Mouse (Mus musculus): Measurements from ENCODE around the gene Ephb1. TPM values are rescaled to one million over a fixed set of nuclear protein-coding genes. Genes with fewer than 3 reads are reported as not detected.

Gene Ephb1
- polyA plus RNA-seq, 1 experiment from 2014 or later = 1.7 TPM

DNA sequence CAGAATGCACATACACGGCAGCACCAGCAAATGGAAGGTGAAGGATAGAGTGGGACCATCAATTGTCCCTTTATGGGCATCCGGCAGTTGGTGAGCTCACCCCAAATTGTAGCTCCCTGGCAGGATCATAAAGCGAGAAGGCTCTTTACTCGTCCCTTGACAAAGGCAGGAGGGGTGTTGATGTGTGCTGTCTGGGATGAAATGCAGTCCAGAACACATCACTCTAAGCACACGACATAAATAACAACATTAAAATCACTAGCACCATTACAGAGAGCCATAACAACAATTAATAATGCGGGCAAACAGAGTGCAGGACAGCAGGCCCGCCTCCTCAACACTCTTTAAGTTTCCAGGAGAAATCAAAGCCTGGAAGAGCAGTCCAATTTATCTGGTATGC is 372.1 kb downstream of the Ephb1 start:
- H3K27ac ChIP-seq (replicated peaks in 1 of 2; ENCODE audit: control insufficient read depth in 1 of 2, insufficient read depth in 1 of 2, low read depth in 2 of 2, low read length in 2 of 2) = no peak overlapping the region
- no peaks in the 10 kb centered on the region for H3K36me3 ChIP-seq (ENCODE audit: control insufficient read depth, insufficient read depth, low read length)
- H3K9me3 ChIP-seq (ENCODE audit: control insufficient read depth, low read length) = no peaks in the 10 kb centered on the region
- H3K4me1 ChIP-seq (ENCODE audit: control insufficient read depth in 2 of 2, insufficient read depth in 2 of 2, low read length in 2 of 2) = no peaks in the 10 kb centered on the region
- H3K4me2 ChIP-seq (ENCODE audit: low read length) = no peak overlapping the region
- ATAC-seq (ENCODE audit: insufficient number of reproducible peaks, insufficient read depth, low FRiP score, low read depth) = no peak
- WGBS = 69% methylated on average over 7 of the region's 7 CpGs
- H3K4me3 ChIP-seq (ENCODE audit: control insufficient read depth in 1 of 2, insufficient read depth in 1 of 2, low read depth in 1 of 2, low read length in 2 of 2) = no peak overlapping the region
- H3K9ac ChIP-seq (ENCODE audit: low read length) = no peak overlapping the region
- peaks cover 5% of the 10 kb centered on the region; the same call in 1 of the 2 replicates for H3K27me3 ChIP-seq (ENCODE audit: control insufficient read depth, insufficient read depth, low read length)

DNA sequence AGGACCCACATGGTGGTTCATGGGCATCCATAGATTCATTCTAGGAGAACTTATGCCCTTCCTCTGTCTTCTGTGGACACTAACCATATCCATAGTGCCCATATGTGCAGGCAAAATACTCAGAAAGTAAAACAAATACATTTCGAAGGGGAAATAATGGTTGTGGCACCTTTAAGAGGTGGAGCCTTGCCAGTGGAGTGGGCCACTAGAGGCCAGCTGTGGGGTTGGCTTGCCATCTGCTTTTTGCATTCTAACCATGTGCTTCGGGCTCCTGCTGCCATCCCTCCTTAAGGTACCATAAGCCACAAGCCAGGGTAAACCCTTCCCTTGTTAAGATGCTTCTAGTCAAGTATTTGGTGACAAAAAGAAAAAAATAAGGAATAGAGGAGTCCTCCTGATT is 373.3 kb downstream of the Ephb1 start:
- 82% methylated on average over 2 of the region's 2 CpGs for WGBS
- H3K4me1 ChIP-seq (ENCODE audit: control insufficient read depth in 2 of 2, insufficient read depth in 2 of 2, low read length in 2 of 2) = no peaks in the 10 kb centered on the region
- ATAC-seq (ENCODE audit: insufficient number of reproducible peaks, insufficient read depth, low FRiP score, low read depth) = no peak

DNA sequence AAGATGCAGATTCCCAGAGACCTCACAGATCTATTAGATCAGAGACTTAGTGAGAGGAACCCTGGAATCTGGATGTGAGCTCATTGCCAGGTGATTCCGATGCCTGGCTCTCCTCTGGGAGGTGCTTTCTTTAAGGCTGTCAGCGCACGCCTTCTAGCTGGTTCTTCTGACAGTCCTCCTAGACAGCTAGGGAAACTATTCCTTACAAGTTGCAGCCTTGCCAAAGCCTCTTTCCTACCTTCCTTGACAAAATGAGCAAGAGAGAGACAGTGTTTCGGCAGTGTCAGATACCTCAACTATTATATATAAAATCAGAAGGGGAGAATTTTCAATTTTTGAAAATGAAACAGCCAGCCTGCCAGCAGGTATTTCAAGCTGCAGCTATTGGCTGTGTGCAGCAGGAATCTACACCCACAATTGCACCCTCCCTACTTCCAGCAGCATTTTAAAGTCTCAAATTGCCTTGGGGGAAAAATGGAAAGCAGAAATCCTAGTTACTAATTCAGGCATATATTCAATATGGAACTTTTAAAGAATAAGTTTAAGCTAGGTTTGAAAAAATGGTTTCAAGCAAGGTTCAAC is 377.5 kb downstream of the Ephb1 start:
- no peak overlapping the region for H3K4me3 ChIP-seq (ENCODE audit: control insufficient read depth in 1 of 2, insufficient read depth in 1 of 2, low read depth in 1 of 2, low read length in 2 of 2)
- H3K36me3 ChIP-seq (ENCODE audit: control insufficient read depth, insufficient read depth, low read length) = no peaks in the 10 kb centered on the region
- H3K9ac ChIP-seq (ENCODE audit: low read length) = no peak overlapping the region
- no peak overlapping the region for H3K4me2 ChIP-seq (ENCODE audit: low read length)
- no peaks in the 10 kb centered on the region for H3K27me3 ChIP-seq (ENCODE audit: control insufficient read depth, insufficient read depth, low read length)
- no peaks in the 10 kb centered on the region for H3K4me1 ChIP-seq (ENCODE audit: control insufficient read depth in 2 of 2, insufficient read depth in 2 of 2, low read length in 2 of 2)
- 81% methylated on average over 4 of the region's 4 CpGs for WGBS
- H3K27ac ChIP-seq (replicated peaks in 1 of 2; ENCODE audit: control insufficient read depth in 1 of 2, insufficient read depth in 1 of 2, low read depth in 2 of 2, low read length in 2 of 2) = no peak overlapping the region
- no peak for ATAC-seq (ENCODE audit: insufficient number of reproducible peaks, insufficient read depth, low FRiP score, low read depth)
- no peaks in the 10 kb centered on the region for H3K9me3 ChIP-seq (ENCODE audit: control insufficient read depth, low read length)

More for the DNA sequence above, 373.3 kb downstream of the Ephb1 start:
- Histone ChIP-seq H3K4me3 (ENCODE audit: control insufficient read depth in 1 of 2, insufficient read depth in 1 of 2, low read depth in 1 of 2, low read length in 2 of 2) (no peak overlapping the region), H3K9me3 (ENCODE audit: control insufficient read depth, low read length) (no peaks in the 10 kb centered on the region), H3K4me2 (ENCODE audit: low read length) (no peak overlapping the region), H3K36me3 (ENCODE audit: control insufficient read depth, insufficient read depth, low read length) (no peaks in the 10 kb centered on the region), H3K9ac (ENCODE audit: low read length) (no peak overlapping the region), H3K27me3 (ENCODE audit: control insufficient read depth, insufficient read depth, low read length) (no peaks in the 10 kb centered on the region), H3K27ac (replicated peaks in 1 of 2; ENCODE audit: control insufficient read depth in 1 of 2, insufficient read depth in 1 of 2, low read depth in 2 of 2, low read length in 2 of 2) (no peak overlapping the region)

DNA sequence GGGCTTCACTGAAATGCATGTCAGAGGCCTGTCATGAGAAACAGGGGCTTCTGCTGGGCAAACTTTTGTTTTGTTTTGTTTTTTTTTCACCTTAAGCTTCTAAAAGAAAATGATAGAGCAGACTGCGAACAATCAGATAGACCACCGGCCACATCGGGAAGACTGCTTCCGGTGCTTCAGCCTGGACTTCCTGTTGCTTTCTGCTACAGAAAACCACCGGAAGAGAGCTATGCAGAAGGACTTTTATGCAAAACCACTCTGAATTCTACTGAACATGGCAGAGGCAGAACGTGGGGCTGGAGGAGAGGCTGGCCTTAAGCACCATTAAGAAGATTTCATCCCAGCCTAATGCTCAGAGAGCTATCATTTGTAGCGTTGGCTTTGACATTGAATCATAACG is 382.2 kb downstream of the Ephb1 start:
- no peak for ATAC-seq (ENCODE audit: insufficient number of reproducible peaks, insufficient read depth, low FRiP score, low read depth)
- Histone ChIP-seq H3K4me2 (ENCODE audit: low read length) (no peak overlapping the region), H3K9me3 (ENCODE audit: control insufficient read depth, low read length) (no peaks in the 10 kb centered on the region), H3K36me3 (ENCODE audit: control insufficient read depth, insufficient read depth, low read length) (no peaks in the 10 kb centered on the region), H3K27ac (replicated peaks in 1 of 2; ENCODE audit: control insufficient read depth in 1 of 2, insufficient read depth in 1 of 2, low read depth in 2 of 2, low read length in 2 of 2) (no peak overlapping the region), H3K4me1 (ENCODE audit: control insufficient read depth in 2 of 2, insufficient read depth in 2 of 2, low read length in 2 of 2) (no peaks in the 10 kb centered on the region; a peak in 1 of 4 replicates), H3K27me3 (ENCODE audit: control insufficient read depth, insufficient read depth, low read length) (no peaks in the 10 kb centered on the region), H3K9ac (ENCODE audit: low read length) (no peak overlapping the region), H3K4me3 (ENCODE audit: control insufficient read depth in 1 of 2, insufficient read depth in 1 of 2, low read depth in 1 of 2, low read length in 2 of 2) (no peak overlapping the region)
- WGBS = 59% methylated on average over 8 of the region's 8 CpGs

DNA sequence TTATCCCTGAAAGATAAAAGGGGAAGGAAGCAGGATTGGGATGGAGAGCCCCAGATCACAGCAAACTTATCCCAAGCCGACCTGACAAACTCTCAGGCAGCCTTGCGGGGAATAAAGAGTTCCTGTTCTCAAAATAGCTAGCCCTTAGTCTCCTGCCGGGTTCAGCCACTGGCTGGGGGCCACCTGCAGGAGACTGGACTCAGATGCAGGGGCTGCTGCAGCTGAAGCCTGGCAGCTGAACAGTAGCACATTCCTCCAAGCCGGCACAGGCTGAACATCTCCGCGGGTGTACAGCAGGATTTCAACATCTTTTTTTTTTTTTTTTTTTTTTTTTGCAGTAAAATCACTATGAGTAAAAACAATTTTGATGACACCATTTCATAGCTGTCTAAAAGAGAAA is 382.7 kb downstream of the Ephb1 start:
- no peaks in the 10 kb centered on the region for H3K27me3 ChIP-seq (ENCODE audit: control insufficient read depth, insufficient read depth, low read length)

DNA sequence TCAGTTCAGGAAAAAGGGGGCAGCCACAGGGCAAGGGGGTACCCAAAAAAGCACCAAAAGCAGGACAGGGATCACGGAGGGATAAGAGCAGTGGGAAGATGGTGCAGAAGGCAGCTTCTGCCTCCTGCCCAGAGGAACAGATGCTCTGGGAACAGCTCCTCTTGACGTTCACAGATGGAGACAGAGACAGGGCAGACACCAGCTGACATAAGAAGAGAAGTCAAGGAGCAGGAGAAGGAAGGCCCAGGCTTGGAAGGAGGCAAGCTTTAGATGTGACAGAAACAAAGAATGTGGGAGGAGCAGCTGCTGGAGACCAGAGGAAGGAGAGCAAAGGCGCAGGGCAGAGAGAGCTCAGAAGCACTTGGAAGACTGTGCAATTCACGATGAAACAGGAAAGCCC is 398.3 kb downstream of the Ephb1 start:
- Histone ChIP-seq H3K4me3 (ENCODE audit: control insufficient read depth in 1 of 2, insufficient read depth in 1 of 2, low read depth in 1 of 2, low read length in 2 of 2) (no peak overlapping the region), H3K4me1 (ENCODE audit: control insufficient read depth in 2 of 2, insufficient read depth in 2 of 2, low read length in 2 of 2) (no peaks in the 10 kb centered on the region), H3K27me3 (ENCODE audit: control insufficient read depth, insufficient read depth, low read length) (no peaks in the 10 kb centered on the region), H3K36me3 (ENCODE audit: control insufficient read depth, insufficient read depth, low read length) (no peaks in the 10 kb centered on the region), H3K27ac (replicated peaks in 1 of 2; ENCODE audit: control insufficient read depth in 1 of 2, insufficient read depth in 1 of 2, low read depth in 2 of 2, low read length in 2 of 2) (no peak overlapping the region), H3K9me3 (ENCODE audit: control insufficient read depth, low read length) (no peaks in the 10 kb centered on the region), H3K4me2 (ENCODE audit: low read length) (no peak overlapping the region), H3K9ac (ENCODE audit: low read length) (no peak overlapping the region)
- 47% methylated on average over 4 of the region's 4 CpGs for WGBS
- no peak for ATAC-seq (ENCODE audit: insufficient number of reproducible peaks, insufficient read depth, low FRiP score, low read depth)

More for the DNA sequence above, 382.7 kb downstream of the Ephb1 start:
- H3K27ac ChIP-seq (replicated peaks in 1 of 2; ENCODE audit: control insufficient read depth in 1 of 2, insufficient read depth in 1 of 2, low read depth in 2 of 2, low read length in 2 of 2) = no peak overlapping the region
- no peak overlapping the region for H3K4me2 ChIP-seq (ENCODE audit: low read length)
- 14% methylated on average over 6 of the region's 6 CpGs for WGBS
- H3K9me3 ChIP-seq (ENCODE audit: control insufficient read depth, low read length) = no peaks in the 10 kb centered on the region
- no peak for ATAC-seq (ENCODE audit: insufficient number of reproducible peaks, insufficient read depth, low FRiP score, low read depth)
- H3K9ac ChIP-seq (ENCODE audit: low read length) = no peak overlapping the region
- no peaks in the 10 kb centered on the region for H3K36me3 ChIP-seq (ENCODE audit: control insufficient read depth, insufficient read depth, low read length)
- no peaks in the 10 kb centered on the region; a peak in 1 of 4 replicates for H3K4me1 ChIP-seq (ENCODE audit: control insufficient read depth in 2 of 2, insufficient read depth in 2 of 2, low read length in 2 of 2)
- no peak overlapping the region for H3K4me3 ChIP-seq (ENCODE audit: control insufficient read depth in 1 of 2, insufficient read depth in 1 of 2, low read depth in 1 of 2, low read length in 2 of 2)

DNA sequence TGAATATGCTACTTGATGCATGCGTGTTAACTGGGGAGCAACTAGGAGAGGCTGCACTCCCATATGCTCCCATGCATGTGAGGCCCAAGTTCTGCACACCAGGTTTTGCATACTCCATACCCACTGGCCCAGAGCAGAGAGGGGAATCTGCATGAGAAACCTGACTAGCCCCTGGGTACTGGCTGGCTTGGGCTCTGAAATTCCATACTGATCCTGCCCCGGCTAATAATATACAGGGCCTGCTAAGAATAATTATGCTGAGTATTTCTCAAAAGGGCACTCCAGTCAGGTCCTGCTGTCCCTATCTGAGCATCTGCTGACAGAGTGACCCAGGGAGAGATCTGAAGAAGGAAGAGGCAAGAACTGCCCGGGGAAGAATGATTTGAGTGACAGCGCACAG is 400.0 kb downstream of the Ephb1 start:
- H3K9me3 ChIP-seq (ENCODE audit: control insufficient read depth, low read length) = no peaks in the 10 kb centered on the region
- ATAC-seq (ENCODE audit: insufficient number of reproducible peaks, insufficient read depth, low FRiP score, low read depth) = no peak
- no peak overlapping the region for H3K27ac ChIP-seq (replicated peaks in 1 of 2; ENCODE audit: control insufficient read depth in 1 of 2, insufficient read depth in 1 of 2, low read depth in 2 of 2, low read length in 2 of 2)
- H3K36me3 ChIP-seq (ENCODE audit: control insufficient read depth, insufficient read depth, low read length) = no peaks in the 10 kb centered on the region
- H3K4me3 ChIP-seq (ENCODE audit: control insufficient read depth in 1 of 2, insufficient read depth in 1 of 2, low read depth in 1 of 2, low read length in 2 of 2) = no peak overlapping the region
- H3K9ac ChIP-seq (ENCODE audit: low read length) = no peak overlapping the region
- H3K27me3 ChIP-seq (ENCODE audit: control insufficient read depth, insufficient read depth, low read length) = no peaks in the 10 kb centered on the region
- no peaks in the 10 kb centered on the region for H3K4me1 ChIP-seq (ENCODE audit: control insufficient read depth in 2 of 2, insufficient read depth in 2 of 2, low read length in 2 of 2)
- 70% methylated on average over 4 of the region's 4 CpGs for WGBS
- no peak overlapping the region for H3K4me2 ChIP-seq (ENCODE audit: low read length)

DNA sequence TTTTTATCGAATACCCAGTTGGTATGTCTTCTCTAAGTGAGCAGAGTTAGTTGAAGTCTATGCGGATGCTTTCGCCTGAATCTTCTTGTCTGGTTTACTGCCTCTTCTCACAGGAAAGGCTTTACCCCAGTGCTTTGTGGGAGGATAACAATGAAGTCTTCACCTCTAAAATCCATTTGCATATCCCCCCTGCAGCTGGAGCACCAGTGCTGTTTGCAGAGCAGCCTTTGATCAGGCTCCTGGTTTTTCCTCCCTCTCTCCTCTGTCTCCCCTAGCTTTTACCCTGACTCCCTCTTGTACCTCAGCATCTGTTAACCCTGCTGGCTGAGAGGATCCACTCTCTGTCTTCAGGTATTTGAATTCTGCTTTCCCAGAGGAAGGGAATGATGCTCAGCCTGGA is 404.4 kb downstream of the Ephb1 start:
- no peak overlapping the region for H3K9ac ChIP-seq (ENCODE audit: low read length)
- no peak overlapping the region for H3K4me2 ChIP-seq (ENCODE audit: low read length)
- no peaks in the 10 kb centered on the region for H3K9me3 ChIP-seq (ENCODE audit: control insufficient read depth, low read length)
- H3K36me3 ChIP-seq (ENCODE audit: control insufficient read depth, insufficient read depth, low read length) = no peaks in the 10 kb centered on the region
- no peak overlapping the region for H3K27ac ChIP-seq (replicated peaks in 1 of 2; ENCODE audit: control insufficient read depth in 1 of 2, insufficient read depth in 1 of 2, low read depth in 2 of 2, low read length in 2 of 2)
- ATAC-seq (ENCODE audit: insufficient number of reproducible peaks, insufficient read depth, low FRiP score, low read depth) = no peak
- H3K27me3 ChIP-seq (ENCODE audit: control insufficient read depth, insufficient read depth, low read length) = no peaks in the 10 kb centered on the region
- H3K4me3 ChIP-seq (ENCODE audit: control insufficient read depth in 1 of 2, insufficient read depth in 1 of 2, low read depth in 1 of 2, low read length in 2 of 2) = no peak overlapping the region
- no peaks in the 10 kb centered on the region for H3K4me1 ChIP-seq (ENCODE audit: control insufficient read depth in 2 of 2, insufficient read depth in 2 of 2, low read length in 2 of 2)
- 38% methylated on average over 3 of the region's 3 CpGs for WGBS

All from heart, embryonic 14.5 days (tissue).